Mouse (Mus musculus): ENCODE results near the gene Focad. TPM values are rescaled to one million over a fixed set of nuclear protein-coding genes. Genes with fewer than 3 reads are reported as not detected.

Focad gene
- polyA plus RNA-seq, 1 experiment from 2014 or later = 8.6 TPM

DNA sequence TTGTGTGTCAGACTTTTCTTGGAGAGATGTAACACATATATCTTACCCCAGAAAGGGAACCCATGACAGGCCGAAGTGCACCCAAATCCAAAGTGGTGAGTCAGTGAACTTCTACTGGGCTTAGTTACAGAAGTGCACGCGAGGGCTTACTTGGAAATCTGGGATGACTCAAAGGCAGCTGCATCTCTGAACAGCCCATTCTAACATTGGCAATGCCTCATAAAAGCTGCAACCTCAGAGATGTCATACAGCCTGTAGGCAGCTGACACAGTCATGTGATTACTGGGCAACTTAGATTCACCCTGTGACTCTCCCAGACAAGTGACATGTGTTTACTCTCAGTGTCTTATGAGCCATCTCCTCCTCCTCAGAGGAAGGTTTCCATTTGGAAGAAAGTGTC lies 119.5 kb downstream of the Focad start:
- no peaks in the 10 kb centered on the region for H3K36me3 ChIP-seq
- no peak overlapping the region for H3K4me3 ChIP-seq
- no peak overlapping the region for H3K27ac ChIP-seq (replicated peaks)
- no peaks in the 10 kb centered on the region for H3K27me3 ChIP-seq (replicated peaks)
- no peak overlapping the region for H3K9ac ChIP-seq
- 85% methylated on average over 3 of the region's 3 CpGs for WGBS
- no peak overlapping the region for H3K4me2 ChIP-seq
- ATAC-seq (ENCODE audit: extremely low read depth, insufficient number of reproducible peaks, low FRiP score, low TSS enrichment) = no peak
- peaks cover 13% of the 10 kb centered on the region for H3K4me1 ChIP-seq
- no peaks in the 10 kb centered on the region for H3K9me3 ChIP-seq

DNA sequence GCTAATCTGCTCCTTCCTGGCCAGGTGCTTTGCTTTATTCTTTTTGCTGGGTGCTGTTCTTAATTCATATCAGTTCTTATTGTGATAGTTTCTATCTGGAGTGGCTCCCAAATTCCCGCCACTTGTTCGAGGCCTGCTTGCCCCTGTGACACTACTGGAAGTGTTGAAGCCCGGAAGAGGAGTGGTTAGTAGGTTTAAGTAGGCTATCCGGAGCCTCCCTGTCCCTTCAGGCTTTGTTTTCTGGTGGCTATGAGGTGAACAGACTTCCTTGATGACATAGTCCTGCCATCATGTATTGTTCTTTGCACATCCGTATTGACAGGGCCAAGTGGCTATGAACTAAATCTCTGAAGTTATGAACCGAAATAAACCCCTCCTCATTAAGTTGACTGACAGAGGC lies 123.9 kb downstream of the Focad start:
- no peak overlapping the region for H3K9ac ChIP-seq
- H3K27me3 ChIP-seq (replicated peaks) = no peaks in the 10 kb centered on the region
- ATAC-seq (ENCODE audit: extremely low read depth, insufficient number of reproducible peaks, low FRiP score, low TSS enrichment) = no peak
- no peaks in the 10 kb centered on the region for H3K9me3 ChIP-seq
- no peaks in the 10 kb centered on the region for H3K4me1 ChIP-seq
- no peak overlapping the region for H3K4me3 ChIP-seq
- no peaks in the 10 kb centered on the region for H3K36me3 ChIP-seq
- H3K4me2 ChIP-seq = no peak overlapping the region
- H3K27ac ChIP-seq (replicated peaks) = no peak overlapping the region
- 54% methylated on average over 6 of the region's 6 CpGs for WGBS

DNA sequence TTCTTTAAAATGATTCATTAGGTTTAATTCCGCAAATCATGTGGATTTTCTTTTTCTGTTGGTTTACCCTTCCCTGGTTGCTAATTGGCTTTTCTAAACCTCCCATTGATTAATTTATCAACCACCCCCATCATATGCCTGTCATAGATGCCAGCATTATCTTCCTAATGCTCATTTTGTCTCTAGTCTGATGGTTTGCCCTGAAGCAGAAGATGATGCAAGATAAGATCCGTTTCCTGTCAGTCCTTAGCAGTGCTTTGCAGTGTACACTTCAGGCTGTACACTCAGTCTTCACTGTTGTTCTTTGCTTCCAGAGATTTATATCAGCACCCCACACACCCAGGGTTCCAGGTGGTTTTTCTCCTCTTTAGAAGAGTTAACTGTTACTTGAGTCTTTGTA lies 124.4 kb downstream of the Focad start:
- Histone ChIP-seq H3K4me3 (no peak overlapping the region), H3K27ac (replicated peaks) (no peak overlapping the region), H3K9me3 (no peaks in the 10 kb centered on the region), H3K27me3 (replicated peaks) (no peaks in the 10 kb centered on the region), H3K36me3 (no peaks in the 10 kb centered on the region), H3K9ac (no peak overlapping the region), H3K4me2 (no peak overlapping the region), H3K4me1 (no peaks in the 10 kb centered on the region)
- no peak for ATAC-seq (ENCODE audit: extremely low read depth, insufficient number of reproducible peaks, low FRiP score, low TSS enrichment)
- WGBS = 86% methylated on average over 2 of the region's 2 CpGs

DNA sequence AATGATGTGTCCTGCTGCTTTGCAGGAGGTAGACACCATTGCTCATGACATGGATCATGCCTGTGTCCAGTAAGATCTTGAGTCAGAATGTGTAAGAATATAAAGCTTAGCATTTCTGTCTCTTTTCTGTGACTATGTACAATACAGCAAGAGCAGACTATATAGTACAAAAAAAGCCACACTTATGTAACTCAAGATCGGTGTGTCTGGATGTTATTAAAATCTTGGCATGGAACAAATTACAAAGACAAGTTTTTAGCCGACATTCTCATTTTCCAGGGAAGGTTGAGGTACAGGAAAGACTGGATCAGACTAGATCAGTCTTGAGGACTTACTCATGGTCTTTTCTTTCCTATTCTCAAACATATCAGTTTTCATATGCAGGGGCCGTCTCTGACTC lies 136.9 kb downstream of the Focad start:
- H3K9me3 ChIP-seq = no peaks in the 10 kb centered on the region
- H3K9ac ChIP-seq = no peak overlapping the region
- no peak overlapping the region for H3K4me3 ChIP-seq
- no peaks in the 10 kb centered on the region for H3K27me3 ChIP-seq (replicated peaks)
- WGBS = 83% methylated on average over 3 of the region's 3 CpGs
- H3K4me1 ChIP-seq = no peaks in the 10 kb centered on the region
- ATAC-seq (ENCODE audit: extremely low read depth, insufficient number of reproducible peaks, low FRiP score, low TSS enrichment) = no peak
- no peaks in the 10 kb centered on the region for H3K36me3 ChIP-seq
- H3K4me2 ChIP-seq = no peak overlapping the region
- H3K27ac ChIP-seq (replicated peaks) = no peak overlapping the region

DNA sequence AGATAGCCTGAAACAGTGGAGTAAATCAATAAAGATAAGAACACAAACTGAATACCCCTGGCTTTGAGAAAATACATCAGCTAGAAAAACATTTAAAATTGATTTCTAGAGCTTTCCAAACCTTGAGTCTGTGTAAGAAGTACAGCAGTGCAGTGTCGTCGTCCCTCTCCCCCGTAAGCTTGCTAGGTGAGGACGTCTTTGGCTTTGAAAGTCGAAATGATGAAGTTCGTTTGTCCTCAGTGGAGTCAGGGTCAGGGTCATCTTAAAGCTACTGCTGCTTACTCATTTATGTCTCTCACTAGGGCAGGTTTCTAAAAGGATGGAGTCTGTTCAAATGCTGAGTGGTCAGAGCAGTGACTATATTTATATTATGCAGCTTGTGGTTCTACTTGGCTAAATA lies 141.5 kb downstream of the Focad start:
- H3K36me3 ChIP-seq = no peaks in the 10 kb centered on the region
- H3K4me2 ChIP-seq = no peak overlapping the region
- H3K4me3 ChIP-seq = no peak overlapping the region
- no peaks in the 10 kb centered on the region for H3K4me1 ChIP-seq
- H3K27ac ChIP-seq (replicated peaks) = no peak overlapping the region
- no peak for ATAC-seq (ENCODE audit: extremely low read depth, insufficient number of reproducible peaks, low FRiP score, low TSS enrichment)
- WGBS = 71% methylated on average over 6 of the region's 6 CpGs
- H3K9ac ChIP-seq = no peak overlapping the region
- no peaks in the 10 kb centered on the region for H3K27me3 ChIP-seq (replicated peaks)
- H3K9me3 ChIP-seq = no peaks in the 10 kb centered on the region

DNA sequence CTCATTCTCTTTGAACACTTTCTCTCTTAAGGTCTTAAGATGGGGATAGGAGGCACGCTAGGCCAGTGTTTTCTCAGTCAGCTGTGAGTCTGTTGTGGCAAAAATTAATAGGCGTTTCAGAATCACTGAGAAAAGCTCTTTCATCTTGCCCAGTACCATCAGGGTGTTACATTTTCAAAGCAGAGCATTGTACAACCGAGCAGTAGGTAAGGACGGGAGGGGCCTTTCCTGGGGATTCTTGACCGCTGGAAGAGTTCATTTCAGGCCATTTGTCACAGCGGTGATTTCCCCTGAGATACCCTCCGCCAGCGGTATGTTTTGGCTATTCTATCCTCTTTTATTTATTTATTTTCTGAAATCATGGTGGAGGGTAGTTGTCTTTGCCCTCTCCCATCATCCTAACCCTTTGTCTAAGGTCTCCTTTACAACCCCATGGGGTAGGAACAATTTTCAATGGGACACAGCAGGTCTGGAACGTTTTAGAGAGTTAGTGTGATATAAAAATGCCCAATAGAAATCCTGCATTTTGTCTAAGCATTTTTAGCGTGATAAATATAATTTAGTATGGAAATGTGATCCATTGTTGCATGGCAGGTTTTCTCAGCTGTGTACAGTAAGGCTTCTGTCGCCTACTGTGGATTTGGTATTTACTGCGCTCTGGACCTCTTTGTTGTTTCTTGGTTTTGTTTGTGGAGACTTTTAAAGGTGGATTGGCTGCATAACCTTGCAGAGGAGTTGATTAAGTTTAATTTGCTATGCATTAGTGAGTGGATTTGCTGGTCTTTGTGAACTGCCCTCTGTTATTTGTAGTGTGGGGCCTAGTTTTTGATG lies 142.7 kb downstream of the Focad start:
- H3K36me3 ChIP-seq = no peaks in the 10 kb centered on the region
- no peaks in the 10 kb centered on the region for H3K27me3 ChIP-seq (replicated peaks)

DNA sequence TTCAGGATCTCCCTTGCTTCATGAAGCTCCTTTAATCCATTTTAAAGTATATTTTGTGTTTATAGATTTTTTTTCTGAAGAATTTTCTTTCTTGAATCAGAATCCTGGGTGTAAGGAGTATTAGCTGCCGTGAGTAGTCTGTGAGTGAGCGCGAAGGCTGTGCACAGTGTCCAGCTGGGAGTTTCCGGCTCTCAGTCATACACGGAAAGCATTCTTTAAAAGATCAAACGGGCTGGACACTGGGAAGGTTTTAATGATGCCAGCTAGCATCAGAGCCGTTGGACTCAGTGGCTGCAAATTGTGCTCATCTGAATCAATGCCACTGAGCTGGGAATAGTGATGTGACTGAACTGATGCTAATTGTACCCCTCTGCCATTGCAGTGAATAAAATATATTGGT lies 143.9 kb downstream of the Focad start:
- 76% methylated on average over 7 of the region's 7 CpGs for WGBS

More for the DNA sequence above, 142.7 kb downstream of the Focad start:
- Histone ChIP-seq H3K4me3 (no peak overlapping the region), H3K4me2 (no peak overlapping the region), H3K9ac (no peak overlapping the region), H3K27ac (replicated peaks) (no peak overlapping the region), H3K4me1 (no peaks in the 10 kb centered on the region), H3K9me3 (no peaks in the 10 kb centered on the region)
- 77% methylated on average over 12 of the region's 12 CpGs for WGBS
- no peak for ATAC-seq (ENCODE audit: extremely low read depth, insufficient number of reproducible peaks, low FRiP score, low TSS enrichment)

DNA sequence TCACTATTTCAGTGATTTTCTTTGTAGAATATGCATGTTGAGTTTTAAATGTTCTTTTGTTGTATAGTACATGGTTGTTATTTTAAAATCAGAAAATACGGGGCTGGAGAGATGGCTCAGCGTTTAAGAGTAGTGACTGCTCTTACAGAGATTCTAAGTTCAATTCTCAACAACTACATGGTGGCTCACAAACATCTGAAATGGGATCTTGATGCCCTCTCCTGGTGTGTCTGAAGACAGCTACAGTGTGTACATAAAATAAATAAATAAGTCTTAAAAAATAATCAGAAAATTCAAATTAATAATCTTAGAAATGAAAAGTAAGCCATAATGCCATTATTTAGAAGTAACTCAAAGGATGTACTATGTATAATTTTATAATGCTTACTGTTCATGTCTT lies 149.4 kb downstream of the Focad start:
- ATAC-seq (ENCODE audit: extremely low read depth, insufficient number of reproducible peaks, low FRiP score, low TSS enrichment) = no peak
- H3K9me3 ChIP-seq = no peaks in the 10 kb centered on the region
- no peak overlapping the region for H3K4me2 ChIP-seq
- WGBS = 86% methylated on average over 2 of the region's 2 CpGs
- no peaks in the 10 kb centered on the region for H3K36me3 ChIP-seq
- no peak overlapping the region for H3K9ac ChIP-seq
- H3K4me1 ChIP-seq = no peaks in the 10 kb centered on the region
- H3K27ac ChIP-seq (replicated peaks) = no peak overlapping the region
- H3K27me3 ChIP-seq (replicated peaks) = no peaks in the 10 kb centered on the region
- H3K4me3 ChIP-seq = no peak overlapping the region

More for the DNA sequence above, 143.9 kb downstream of the Focad start:
- H3K4me3 ChIP-seq = no peak overlapping the region
- H3K27ac ChIP-seq (replicated peaks) = no peak overlapping the region
- ATAC-seq (ENCODE audit: extremely low read depth, insufficient number of reproducible peaks, low FRiP score, low TSS enrichment) = no peak
- no peak overlapping the region for H3K9ac ChIP-seq
- no peaks in the 10 kb centered on the region for H3K9me3 ChIP-seq
- H3K27me3 ChIP-seq (replicated peaks) = no peaks in the 10 kb centered on the region
- no peaks in the 10 kb centered on the region for H3K36me3 ChIP-seq
- H3K4me1 ChIP-seq = no peaks in the 10 kb centered on the region
- H3K4me2 ChIP-seq = no peak overlapping the region

DNA sequence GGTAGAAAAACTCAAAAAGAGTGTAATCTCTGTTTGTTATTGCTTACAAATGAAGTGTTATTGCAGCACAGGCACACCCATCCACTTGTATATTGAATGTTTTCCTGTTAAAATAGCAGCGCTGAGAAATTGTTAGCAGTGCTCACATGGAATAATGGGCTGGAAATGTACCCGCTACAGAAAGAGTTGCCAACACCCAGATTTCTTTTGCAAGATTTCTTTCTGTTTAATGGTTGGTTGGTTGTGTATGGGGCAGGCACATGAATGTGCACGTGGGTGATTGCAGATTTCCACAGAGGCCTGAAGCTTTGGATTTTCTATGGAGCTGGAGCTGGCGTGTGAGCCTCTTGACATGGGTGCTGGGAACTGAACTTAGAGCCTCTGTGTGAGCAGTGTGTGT lies 151.1 kb downstream of the Focad start:
- Histone ChIP-seq H3K9me3 (no peaks in the 10 kb centered on the region), H3K27ac (replicated peaks) (no peak overlapping the region), H3K4me2 (no peak overlapping the region), H3K9ac (no peak overlapping the region), H3K36me3 (no peaks in the 10 kb centered on the region), H3K27me3 (replicated peaks) (no peaks in the 10 kb centered on the region), H3K4me3 (no peak overlapping the region), H3K4me1 (no peaks in the 10 kb centered on the region)
- no peak for ATAC-seq (ENCODE audit: extremely low read depth, insufficient number of reproducible peaks, low FRiP score, low TSS enrichment)
- 81% methylated on average over 4 of the region's 4 CpGs for WGBS

DNA sequence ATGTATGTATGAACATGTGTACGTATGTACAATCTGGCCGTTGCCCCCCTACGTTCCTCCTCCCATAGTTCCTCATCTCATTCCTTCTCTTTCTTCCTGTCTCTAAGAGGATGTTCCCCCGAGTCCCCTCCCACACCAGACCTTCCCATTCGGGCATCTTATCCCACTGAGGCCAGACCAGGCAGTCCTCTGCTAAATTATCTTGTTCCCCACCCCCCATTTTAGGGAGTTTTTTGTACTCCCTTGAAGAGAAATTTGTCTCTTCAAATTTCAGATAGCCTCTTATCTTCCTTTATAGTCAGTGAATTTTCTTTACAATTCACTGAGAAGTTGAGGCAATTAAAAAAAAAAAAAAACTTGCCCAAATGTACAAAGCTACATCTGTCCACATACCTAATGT lies 166.9 kb downstream of the Focad start:
- no peak for ATAC-seq (ENCODE audit: extremely low read depth, insufficient number of reproducible peaks, low FRiP score, low TSS enrichment)
- Histone ChIP-seq H3K9ac (no peak overlapping the region), H3K27me3 (replicated peaks) (no peaks in the 10 kb centered on the region), H3K4me3 (no peak overlapping the region), H3K27ac (replicated peaks) (no peak overlapping the region), H3K4me1 (no peaks in the 10 kb centered on the region), H3K36me3 (no peaks in the 10 kb centered on the region), H3K4me2 (no peak overlapping the region), H3K9me3 (no peaks in the 10 kb centered on the region)
- WGBS = 74% methylated on average over 5 of the region's 5 CpGs

DNA sequence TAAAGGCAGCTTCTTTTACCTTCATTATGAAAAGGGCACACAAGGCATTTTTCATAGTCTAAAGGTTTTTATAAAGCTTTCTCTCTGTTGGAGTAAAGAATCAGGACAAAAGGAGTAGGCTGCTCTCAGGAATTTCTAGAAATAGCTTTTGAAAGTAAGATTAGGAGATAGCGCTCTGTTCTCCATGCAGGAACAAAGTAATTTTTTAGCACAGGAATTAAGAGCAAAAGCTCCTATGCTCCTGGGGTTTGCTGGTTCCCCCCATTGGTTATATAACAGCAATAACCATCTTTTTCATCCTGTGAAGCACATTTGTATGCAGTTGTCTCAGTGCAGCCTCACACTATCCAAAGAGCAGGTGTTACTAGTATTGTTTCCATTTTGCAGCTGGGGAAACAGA lies 170.1 kb downstream of the Focad start:
- Histone ChIP-seq H3K27me3 (replicated peaks) (no peaks in the 10 kb centered on the region), H3K4me3 (no peak overlapping the region), H3K9me3 (no peaks in the 10 kb centered on the region), H3K36me3 (no peaks in the 10 kb centered on the region), H3K4me2 (no peak overlapping the region), H3K27ac (replicated peaks) (no peak overlapping the region), H3K9ac (no peak overlapping the region), H3K4me1 (no peaks in the 10 kb centered on the region)
- ATAC-seq (ENCODE audit: extremely low read depth, insufficient number of reproducible peaks, low FRiP score, low TSS enrichment) = no peak
- 80% methylated on average over 1 of the region's 1 CpGs for WGBS

DNA sequence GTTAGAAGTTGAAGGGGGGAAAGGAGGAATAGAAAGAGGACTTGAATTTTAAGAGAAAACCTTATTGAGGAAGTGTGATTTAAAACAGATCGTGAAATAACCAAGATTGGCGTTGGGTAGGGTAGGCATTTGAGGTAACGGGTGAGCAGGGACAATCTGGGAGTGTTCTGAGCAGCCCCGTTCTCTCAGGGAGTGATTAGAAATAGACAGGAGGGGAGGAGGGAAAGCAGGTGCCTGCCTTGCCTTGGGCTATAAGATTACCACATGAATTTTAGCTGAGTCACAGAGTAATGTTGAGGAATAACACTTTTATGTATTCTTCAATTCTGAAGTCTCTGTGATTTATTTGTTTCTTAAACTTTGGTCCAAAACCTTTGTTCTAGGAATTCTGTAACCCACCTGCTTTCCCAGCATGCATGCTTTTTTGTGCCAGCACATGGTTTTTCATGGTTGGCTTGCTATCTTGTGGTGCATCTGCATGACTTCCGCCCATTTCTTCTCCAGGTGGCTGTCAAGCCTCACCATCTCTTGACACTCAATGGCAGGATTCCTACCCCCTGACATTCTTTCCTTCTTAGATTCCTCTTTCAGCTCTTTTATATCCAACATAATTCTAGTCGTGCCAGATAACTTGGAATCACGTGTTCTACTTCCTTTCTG lies 176.1 kb downstream of the Focad start:
- Histone ChIP-seq H3K27me3 (replicated peaks) (no peaks in the 10 kb centered on the region), H3K36me3 (no peaks in the 10 kb centered on the region), H3K27ac (replicated peaks) (no peak overlapping the region), H3K4me1 (peaks cover 21% of the 10 kb centered on the region), H3K4me3 (no peak overlapping the region), H3K4me2 (no peak overlapping the region), H3K9me3 (no peaks in the 10 kb centered on the region), H3K9ac (no peak overlapping the region)
- 50% methylated on average over 7 of the region's 7 CpGs for WGBS
- ATAC-seq (ENCODE audit: extremely low read depth, insufficient number of reproducible peaks, low FRiP score, low TSS enrichment) = no peak
